Mouse (Mus musculus): ENCODE results near the gene Atxn2.

GRCm38 (mm10) chr5:121839128-121839473 is 128.0 kb downstream of the Atxn2 start:
- TF ChIP-seq POLR2A (IDR thresholded peaks at IDR 0.05; ENCODE audit: low read depth, low read length): no peak
- TF ChIP-seq CTCF (IDR thresholded peaks at IDR 0.05; ENCODE audit: extremely low read depth, insufficient read depth, insufficient read length, insufficient replicate concordance): no peak
